Comparison of ENCODE assay signal across 9 mouse cellular contexts in genomic region chr11:67482217-67482760, GRCm38 (mm10). TPM values are rescaled to one million over a fixed set of nuclear protein-coding genes. Genes with fewer than 3 reads are reported as not detected.
DNase-seq lines count a peak whose midpoint lies in the region; ATAC-seq lines count a peak whose summit lies in the region.
"Had no signal": no experiment of that assay in that cellular context is flagged by ENCODE, and none has a peak within 500 bp of the region (broad histone marks: within the 10 kb centered on the region; RNA-seq: fewer than 3 reads in every experiment).

No protein-coding gene starts in this region.

- H3K4me2 ChIP-seq in limb, embryonic 13.5 days (replicated peaks): peak overlapping the region; percentile 36
- H3K4me2 ChIP-seq in stomach, embryonic 16.5 days (ENCODE audit: low read depth, low read length): no peak overlapping the region
- H3K4me2 ChIP-seq in forebrain, embryonic 12.5 days: no peak overlapping the region
- H3K4me2 ChIP-seq: liver, embryonic 13.5 days had no signal

- peaks cover 22% of the 10 kb centered on the region for H3K4me1 ChIP-seq in limb, embryonic 13.5 days
- peaks cover 15% of the 10 kb centered on the region; the same call in 1 of the 2 replicates for H3K4me1 ChIP-seq in stomach, embryonic 16.5 days (ENCODE audit: control insufficient read depth, insufficient read depth, low read length)
- no peaks in the 10 kb centered on the region for H3K4me1 ChIP-seq in forebrain, embryonic 12.5 days
- H3K4me1 ChIP-seq: liver, embryonic 13.5 days had no signal

- ATAC-seq in common myeloid progenitor, adult 5-6 weeks (replicated peaks; ENCODE audit: low read depth, poor library complexity, severe bottlenecking): peak; percentile 45
- ATAC-seq in limb, embryonic 13.5 days (ENCODE audit: low FRiP score, low read depth): peak; percentile 83
- peak; percentile 60; the same call in 1 of the 2 replicates for ATAC-seq in stomach, embryonic 16.5 days (ENCODE audit: insufficient read depth, low FRiP score)
- no peak for ATAC-seq in forebrain, embryonic 12.5 days (ENCODE audit: low FRiP score)

- no peaks in the 10 kb centered on the region for H3K9me3 ChIP-seq in limb, embryonic 13.5 days
- H3K9me3 ChIP-seq in stomach, embryonic 16.5 days (replicated peaks; ENCODE audit: control insufficient read depth, low read length): no peaks in the 10 kb centered on the region
- H3K9me3 ChIP-seq in forebrain, embryonic 12.5 days: no peaks in the 10 kb centered on the region
- H3K9me3 ChIP-seq: liver, embryonic 13.5 days had no signal

- no peak overlapping the region for H3K4me3 ChIP-seq in limb, embryonic 13.5 days
- no peak overlapping the region for H3K4me3 ChIP-seq in stomach, embryonic 16.5 days (replicated peaks; ENCODE audit: low read length)
- H3K4me3 ChIP-seq in forebrain, embryonic 12.5 days (replicated peaks): no peak overlapping the region
- H3K4me3 ChIP-seq: liver, embryonic 13.5 days had no signal

- peak overlapping the region; percentile 86 for H3K27ac ChIP-seq in limb, embryonic 13.5 days
- H3K27ac ChIP-seq in stomach, embryonic 16.5 days (ENCODE audit: low read length): peak overlapping the region; percentile 22
- no peak overlapping the region for H3K27ac ChIP-seq in forebrain, embryonic 12.5 days
- H3K27ac ChIP-seq: liver, embryonic 13.5 days had no signal

- no peaks in the 10 kb centered on the region for H3K27me3 ChIP-seq in limb, embryonic 13.5 days
- no peaks in the 10 kb centered on the region for H3K27me3 ChIP-seq in stomach, embryonic 16.5 days (ENCODE audit: control insufficient read depth, insufficient read depth, low read length)
- H3K27me3 ChIP-seq in forebrain, embryonic 12.5 days: no peaks in the 10 kb centered on the region
- H3K27me3 ChIP-seq: liver, embryonic 13.5 days had no signal

- WGBS in limb, embryonic 13.5 days: 23% methylated on average over 9 of the region's 9 CpGs
- WGBS in stomach, embryonic 16.5 days: 47% methylated on average over 9 of the region's 9 CpGs
- WGBS in forebrain, embryonic 12.5 days: 75% methylated on average over 9 of the region's 9 CpGs

- H3K9ac ChIP-seq in limb, embryonic 13.5 days: no peak overlapping the region
- H3K9ac ChIP-seq in stomach, embryonic 16.5 days (ENCODE audit: low read length): no peak overlapping the region
- no peak overlapping the region for H3K9ac ChIP-seq in forebrain, embryonic 12.5 days
- H3K9ac ChIP-seq: liver, embryonic 13.5 days had no signal

- H3K36me3 ChIP-seq in limb, embryonic 13.5 days: no peaks in the 10 kb centered on the region
- H3K36me3 ChIP-seq in stomach, embryonic 16.5 days (ENCODE audit: control insufficient read depth, insufficient read depth, low read length): no peaks in the 10 kb centered on the region
- no peaks in the 10 kb centered on the region for H3K36me3 ChIP-seq in forebrain, embryonic 12.5 days (replicated peaks)
- H3K36me3 ChIP-seq: liver, embryonic 13.5 days had no signal

- peak; percentile 7 to 33 for DNase-seq in layer of hippocampus, adult 18-20 months (ENCODE audit: low spot score in 2 of 2)
- DNase-seq in layer of hippocampus, adult 9-11 months: no peak
- DNase-seq in heart, adult 9 months (ENCODE audit: low spot score in 2 of 2): peak; percentile 59 to 61
- DNase-seq in neural tube, embryonic 10.5 days (ENCODE audit: extremely low spot score, low spot score): no peak
- DNase-seq: liver, embryonic 13.5 days had no signal

RNA-seq across cellular contexts. Expression of gene Gas7, which starts 27.1 kb away (rescaled TPM):
- 100 to 1,000 TPM; 457 to 462 TPM for total RNA-seq in layer of hippocampus, adult 18-20 months (2021)
- 0.92 and 3.2 TPM in 2 replicates for total RNA-seq in common myeloid progenitor, adult 5-6 weeks (2017)
- polyA plus RNA-seq in limb, embryonic 13.5 days (2015; fragmentation: Nextera tagmentation; extraction: Ambion mirVana): 9.8 and 11.7 TPM in 2 replicates
- 15.5 and 18.8 TPM in 2 replicates for polyA plus RNA-seq in stomach, embryonic 16.5 days (2015; fragmentation: Nextera tagmentation; extraction: Ambion mirVana)
- polyA plus RNA-seq in forebrain, embryonic 12.5 days (2016; fragmentation: Nextera tagmentation; extraction: Ambion mirVana): 4.2 and 4.8 TPM in 2 replicates

Comparison
In these comparisons a context has a peak if more than half of its experiments do, and no peak if none do; other contexts are left out.
1. DNase-seq: peak in layer of hippocampus, adult 18-20 months (2 of 2) and heart, adult 9 months (2 of 2); none in layer of hippocampus, adult 9-11 months (single experiment) and neural tube, embryonic 10.5 days (single experiment).